Mouse (Mus musculus) cerebral cortex, adult 2 months (tissue): ENCODE measurements around the gene Tmie.

Experiments
- WGBS: fragments of 180-500 bp; shearing (Covaris S2); methylation state at CpG from one replicate; pipeline ENCODE4 v1.1.7; 2018; 5-methylcytosine and 5-hydroxymethylcytosine counted together

The Tmie gene

GRCm38 (mm10) chr9:110879998-110880561 is at the start of gene Tmie:
TSS of gene Tmie (minus strand) at chr9:110880113.
- under 1% methylated on average over 50 of the region's 57 CpGs for WGBS

GRCm38 (mm10) chr9:110922759-110923158 is 42.8 kb upstream of the Tmie start:
- WGBS = 18% methylated on average over 7 of the region's 7 CpGs

GRCm38 (mm10) chr9:110920665-110921419 is 40.9 kb upstream of the Tmie start:
- 54% methylated on average over 15 of the region's 15 CpGs for WGBS

- WGBS = 91% methylated on average over 7 of the region's 7 CpGs
Observed at GRCm38 (mm10) chr9:110916786-110917185, 36.9 kb upstream of the Tmie start, which contains the start of gene Fam240a. TSS of gene Fam240a (minus strand) at chr9:110916861.

GRCm38 (mm10) chr9:110915466-110915865 is 35.6 kb upstream of the Tmie start:
- WGBS = 62% methylated on average over 8 of the region's 8 CpGs

GRCm38 (mm10) chr9:110914631-110915236 is 34.8 kb upstream of the Tmie start:
- 45% methylated on average over 21 of the region's 21 CpGs for WGBS

GRCm38 (mm10) chr9:110909371-110909967 is 29.6 kb upstream of the Tmie start:
- 64% methylated on average over 6 of the region's 6 CpGs for WGBS

- 98% methylated on average over 3 of the region's 3 CpGs for WGBS
Observed at GRCm38 (mm10) chr9:110908631-110909016, 28.7 kb upstream of the Tmie start.

GRCm38 (mm10) chr9:110907838-110908630 is 28.1 kb upstream of the Tmie start:
- 90% methylated on average over 4 of the region's 4 CpGs for WGBS

GRCm38 (mm10) chr9:110907201-110907837 is 27.4 kb upstream of the Tmie start:
- WGBS = 96% methylated on average over 11 of the region's 11 CpGs

GRCm38 (mm10) chr9:110902271-110902670 is 22.4 kb upstream of the Tmie start:
- WGBS = 76% methylated on average over 4 of the region's 4 CpGs

- 82% methylated on average over 6 of the region's 6 CpGs for whole genome bisulfite sequencing
Observed at GRCm38 (mm10) chr9:110901204-110901603, 21.3 kb upstream of the Tmie start.

- 74% methylated on average over 10 of the region's 10 CpGs for WGBS
Observed at GRCm38 (mm10) chr9:110899451-110900008, 19.6 kb upstream of the Tmie start.

GRCm38 (mm10) chr9:110896595-110896994 is 16.7 kb upstream of the Tmie start:
- WGBS = 38% methylated on average over 6 of the region's 6 CpGs

GRCm38 (mm10) chr9:110895994-110896393 is 16.1 kb upstream of the Tmie start:
- WGBS = 40% methylated on average over 7 of the region's 7 CpGs

- WGBS = 76% methylated on average over 5 of the region's 5 CpGs
Observed at GRCm38 (mm10) chr9:110895507-110895906, 15.6 kb upstream of the Tmie start.

- 82% methylated on average over 10 of the region's 10 CpGs for WGBS
Observed at GRCm38 (mm10) chr9:110893429-110893828, 13.5 kb upstream of the Tmie start.

GRCm38 (mm10) chr9:110892552-110892951 is 12.6 kb upstream of the Tmie start:
- 89% methylated on average over 3 of the region's 3 CpGs for WGBS

GRCm38 (mm10) chr9:110891077-110891828 is 11.3 kb upstream of the Tmie start:
- WGBS = 83% methylated on average over 12 of the region's 12 CpGs
